Mouse (Mus musculus) kidney, embryonic 16.5 days (tissue): ENCODE results near the gene Mrpl28. TPM values are rescaled to one million over a fixed set of nuclear protein-coding genes. Genes with fewer than 3 reads are reported as not detected.
"Not testable (repeated sequence)": the region's sequence is repeated elsewhere in the genome, so short reads cannot be mapped to it uniquely, and the experiment has no call there.

Experiments used
- ATAC-seq: fragments of 200-750 bp; cut with Nextera tagmentation; 2 replicates; pipeline ENCODE4 v1.8.0; 2017; ENCODE audit warnings: moderate TSS enrichment; ENCODE audit not compliant: low FRiP score, low TSS enrichment
- H3K27ac ChIP-seq: fragments of 300-500 bp; sonication (generic); 2 replicates; pipeline ENCODE4 v1.5.1; 2014; ENCODE audit warnings: low read length
- H3K27me3 ChIP-seq: fragments of 300-500 bp; sonication (generic); 2 replicates; pipeline ENCODE4 v1.6.1; 2014; ENCODE audit warnings: low read length, control low read depth, mixed read lengths; ENCODE audit not compliant: insufficient read depth
- H3K36me3 ChIP-seq: fragments of 300-500 bp; sonication (generic); 2 replicates; pipeline ENCODE4 v1.6.1; 2014; ENCODE audit warnings: low read length, control low read depth, mixed read lengths; ENCODE audit not compliant: insufficient read depth
- H3K4me1 ChIP-seq: fragments of 300-500 bp; sonication (generic); 2 replicates; pipeline ENCODE4 v1.6.1; 2014; ENCODE audit warnings: low read length, control low read depth, mixed read lengths; ENCODE audit not compliant: insufficient read depth
- H3K4me2 ChIP-seq: fragments of 300-500 bp; sonication (generic); replicated peaks from 2 replicates; pipeline ENCODE4 v1.6.1; 2014; ENCODE audit warnings: low read depth, low read length
- H3K4me3 ChIP-seq: fragments of 300-500 bp; sonication (generic); 2 replicates; pipeline ENCODE4 v1.5.1; 2014; ENCODE audit warnings: mild to moderate bottlenecking, low read length
- H3K9ac ChIP-seq: fragments of 300-500 bp; sonication (generic); replicated peaks from 2 replicates; pipeline ENCODE4 v1.6.1; 2014; ENCODE audit warnings: low read length
- H3K9me3 ChIP-seq: fragments of 300-500 bp; sonication (generic); 2 replicates; pipeline ENCODE4 v1.6.1; 2016; ENCODE audit warnings: low read length, control low read depth
- WGBS: fragments of 180-500 bp; shearing (Covaris S2); extraction: QIAGEN DNeasy Blood & Tissue Kit; methylation state at CpG from one replicate; pipeline ENCODE4 v1.1.7; 2014; 5-methylcytosine and 5-hydroxymethylcytosine counted together
- polyA plus RNA-seq: library from polyadenylated mRNA; unstranded; fragments of >200 nt; fragmentation: Nextera tagmentation; extraction: Ambion mirVana; gene quantifications from 2 replicates; pipeline ENCODE4 v1.2.1, GENCODE M21; 2015

Gene Mrpl28
- polyA plus RNA-seq, 1 experiment from 2014 or later = 238 TPM

- not testable (repeated sequence) for ATAC-seq, H3K36me3 ChIP-seq, H3K9ac ChIP-seq, H3K27ac ChIP-seq, H3K4me3 ChIP-seq, H3K4me2 ChIP-seq, H3K9me3 ChIP-seq
- WGBS = 64% methylated on average over 7 of the region's 7 CpGs
- Histone ChIP-seq H3K4me1 (peaks cover 26% of the 10 kb centered on the region), H3K27me3 (peaks cover 56% of the 10 kb centered on the region)
Measured at GRCm38 (mm10) chr17:26114461-26114860, 8.8 kb upstream of the Mrpl28 start.

- 82% methylated on average over 7 of the region's 7 CpGs for WGBS
- H3K36me3 ChIP-seq = no peaks in the 10 kb centered on the region
Measured at GRCm38 (mm10) chr17:26115205-26115898, 7.9 kb upstream of the Mrpl28 start.

DNA sequence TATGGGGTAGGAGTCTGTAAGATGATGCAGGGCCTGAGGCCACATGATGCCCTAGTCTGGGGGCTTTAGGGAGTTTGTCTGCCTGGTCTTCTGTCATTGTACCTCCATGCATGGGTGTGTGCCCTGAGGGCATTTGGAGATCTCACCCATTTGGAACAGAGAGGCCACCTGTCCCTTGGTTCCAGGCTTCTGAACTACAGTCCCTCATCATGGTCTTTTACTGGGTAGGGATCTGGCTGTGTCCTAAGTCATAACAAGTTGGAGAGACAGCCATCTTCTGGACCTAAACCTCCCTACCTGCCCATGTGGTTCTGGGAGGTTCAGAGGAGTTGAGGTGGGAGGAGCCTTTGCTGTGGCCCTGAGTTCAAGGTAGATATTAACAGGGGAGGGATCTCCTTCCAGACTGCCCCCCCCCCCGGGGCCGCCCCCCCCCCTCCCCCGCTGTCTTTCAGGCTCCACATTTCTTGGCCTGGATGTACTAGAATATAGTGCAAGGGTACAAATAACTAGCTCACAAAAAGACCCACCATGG, 7.3 kb upstream of the Mrpl28 start:
- no peaks in the 10 kb centered on the region for H3K9me3 ChIP-seq
- H3K4me1 ChIP-seq = peaks cover 25% of the 10 kb centered on the region
- H3K27me3 ChIP-seq = peaks cover 46% of the 10 kb centered on the region
- H3K27ac ChIP-seq = peak overlapping the region; percentile 27
- H3K4me2 ChIP-seq = no peak overlapping the region
- no peak overlapping the region for H3K9ac ChIP-seq
- H3K36me3 ChIP-seq = no peaks in the 10 kb centered on the region
- 70% methylated on average over 2 of the region's 3 CpGs for WGBS
- ATAC-seq = no peak
- H3K4me3 ChIP-seq = no peak overlapping the region

More at GRCm38 (mm10) chr17:26115205-26115898, 7.9 kb upstream of the Mrpl28 start:
- peaks cover 28% of the 10 kb centered on the region for H3K4me1 ChIP-seq
- peak overlapping the region; percentile 27 for H3K27ac ChIP-seq
- H3K9ac ChIP-seq = no peak overlapping the region
- no peak overlapping the region for H3K4me3 ChIP-seq
- ATAC-seq = peak; percentile 16; the same call in 1 of the 2 replicates
- H3K9me3 ChIP-seq = no peaks in the 10 kb centered on the region
- no peak overlapping the region for H3K4me2 ChIP-seq
- peaks cover 53% of the 10 kb centered on the region for H3K27me3 ChIP-seq

DNA sequence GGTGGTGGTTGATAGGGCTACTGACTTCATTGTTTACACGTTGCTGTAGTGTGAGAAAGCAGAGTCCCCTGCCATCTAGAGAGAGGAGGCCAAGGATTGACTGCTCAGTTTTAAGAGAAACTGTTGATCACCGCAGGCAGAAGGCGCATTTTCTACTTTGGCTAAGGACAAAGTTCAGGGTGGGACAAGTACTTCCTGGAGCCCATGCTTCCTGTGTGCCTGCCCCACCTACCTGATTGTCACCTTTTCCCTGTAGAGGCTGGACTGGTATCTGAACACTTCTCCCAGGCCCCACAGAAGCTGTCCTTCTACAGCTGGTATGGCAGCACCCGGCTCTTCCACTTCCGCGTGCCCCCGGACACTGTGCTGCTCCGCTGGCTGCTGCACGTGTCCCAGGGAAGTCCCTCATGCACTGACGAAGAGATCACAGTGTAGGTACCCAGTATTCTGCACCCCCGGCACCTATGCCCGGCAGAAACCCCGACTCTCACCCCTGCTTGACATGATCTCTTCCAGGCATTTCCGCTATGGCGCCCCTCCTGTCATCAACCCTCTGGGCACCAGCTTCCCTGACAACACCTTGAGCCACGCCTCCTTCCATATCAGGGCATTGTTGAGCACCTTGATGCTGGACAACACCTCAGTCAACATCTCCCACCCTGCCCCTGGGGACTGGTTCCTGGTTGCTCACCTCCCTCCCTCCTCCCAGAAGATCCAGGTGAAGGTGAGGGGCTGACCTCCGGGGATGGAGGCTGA, 6.6 kb upstream of the Mrpl28 start:
- Histone ChIP-seq H3K4me1 (peaks cover 25% of the 10 kb centered on the region), H3K27me3 (peaks cover 40% of the 10 kb centered on the region), H3K9ac (no peak overlapping the region), H3K4me2 (no peak overlapping the region), H3K36me3 (no peaks in the 10 kb centered on the region), H3K9me3 (no peaks in the 10 kb centered on the region), H3K27ac (peak overlapping the region; percentile 7; the same call in 1 of the 2 replicates), H3K4me3 (no peak overlapping the region)
- ATAC-seq = no peak
- 80% methylated on average over 17 of the region's 17 CpGs for WGBS

GRCm38 (mm10) chr17:26119766-26120710, 3.3 kb upstream of the Mrpl28 start:
- Histone ChIP-seq H3K4me1 (peaks cover 26% of the 10 kb centered on the region), H3K9ac (no peak overlapping the region), H3K27me3 (peaks cover 17% of the 10 kb centered on the region), H3K27ac (no peak overlapping the region), H3K36me3 (peaks cover under 1% of the 10 kb centered on the region; the same call in 1 of the 2 replicates), H3K4me3 (no peak overlapping the region), H3K9me3 (no peaks in the 10 kb centered on the region), H3K4me2 (no peak overlapping the region)
- no peak; the same call in 1 of the 2 replicates for ATAC-seq
- 46% methylated on average over 33 of the region's 33 CpGs for WGBS

GRCm38 (mm10) chr17:26122431-26123140, 714 bp upstream of the Mrpl28 start:
- Histone ChIP-seq H3K4me1 (peaks cover 16% of the 10 kb centered on the region), H3K27ac (no peak overlapping the region), H3K9me3 (no peaks in the 10 kb centered on the region), H3K9ac (no peak overlapping the region), H3K36me3 (peaks cover 20% of the 10 kb centered on the region), H3K27me3 (no peaks in the 10 kb centered on the region), H3K4me3 (no peak overlapping the region), H3K4me2 (no peak overlapping the region)
- 65% methylated on average over 5 of the region's 5 CpGs for WGBS
- no peak for ATAC-seq

GRCm38 (mm10) chr17:26124560-26124959, 1.3 kb downstream of the Mrpl28 start:
- Histone ChIP-seq H3K9me3 (no peaks in the 10 kb centered on the region), H3K36me3 (peaks cover 37% of the 10 kb centered on the region), H3K9ac (peak overlapping the region; percentile 87), H3K27me3 (no peaks in the 10 kb centered on the region), H3K4me2 (peak overlapping the region; percentile 72), H3K4me1 (peaks cover 16% of the 10 kb centered on the region), H3K27ac (no peak overlapping the region), H3K4me3 (peak overlapping the region; percentile 90)
- ATAC-seq = no peak
- 86% methylated on average over 7 of the region's 7 CpGs for WGBS

DNA sequence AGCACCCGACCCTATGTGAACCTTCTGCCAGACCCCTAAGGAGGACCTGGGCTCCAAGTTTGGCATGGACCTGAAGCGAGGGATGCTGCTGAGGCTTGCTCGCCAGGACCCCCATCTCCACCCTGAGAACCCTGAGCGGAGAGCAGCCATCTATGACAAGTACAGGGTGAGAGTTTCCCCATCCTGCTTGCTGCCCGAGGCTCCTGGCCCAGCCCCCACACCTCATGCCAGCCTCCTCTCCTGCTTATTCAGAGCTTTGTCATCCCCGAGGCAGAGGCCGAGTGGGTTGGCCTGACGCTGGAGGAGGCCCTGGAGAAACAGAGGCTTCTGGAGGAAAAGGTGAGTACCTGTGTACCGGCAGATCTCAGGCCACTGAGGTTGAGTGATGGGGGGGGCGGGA, 1.9 kb downstream of the Mrpl28 start:
- no peak overlapping the region for H3K9ac ChIP-seq
- H3K9me3 ChIP-seq = no peaks in the 10 kb centered on the region
- no peak overlapping the region for H3K4me2 ChIP-seq
- H3K27me3 ChIP-seq = no peaks in the 10 kb centered on the region
- H3K4me3 ChIP-seq = no peak overlapping the region
- no peak overlapping the region for H3K27ac ChIP-seq
- 88% methylated on average over 10 of the region's 10 CpGs for WGBS
- ATAC-seq = no peak
- H3K4me1 ChIP-seq = peaks cover 15% of the 10 kb centered on the region
- peaks cover 43% of the 10 kb centered on the region for H3K36me3 ChIP-seq
